Mouse (Mus musculus) cortical plate, adult 2 months (tissue): ENCODE data around the gene Topbp1. TPM values are rescaled to one million over a fixed set of nuclear protein-coding genes. Genes with fewer than 3 reads are reported as not detected.

ENCODE experiments used
- H3K27ac ChIP-seq: fragments of 200-500 bp; 2 replicates; pipeline ENCODE4 v1.5.1; 2012; ENCODE audit warnings: low read length, control low read depth, inconsistent platforms; ENCODE audit not compliant: insufficient read depth
- H3K4me1 ChIP-seq: fragments of 200-500 bp; 2 replicates; pipeline ENCODE4 v1.6.1; 2011; ENCODE audit warnings: low read length; ENCODE audit not compliant: control insufficient read depth, insufficient read depth
- H3K4me3 ChIP-seq: fragments of 200-500 bp; 2 replicates; pipeline ENCODE4 v1.5.1; 2011; ENCODE audit warnings: mild to moderate bottlenecking, low read length, control low read depth; ENCODE audit not compliant: insufficient read depth
- CTCF ChIP-seq: fragments of 200-500 bp; IDR thresholded peaks from 2 replicates; pipeline ENCODE4 v1.5.1; 2011; ENCODE audit warnings: mild to moderate bottlenecking, control low read depth, low read length; ENCODE audit not compliant: insufficient read depth; ENCODE audit errors: extremely low read depth
- POLR2A ChIP-seq: fragments of 200-500 bp; IDR thresholded peaks from 2 replicates; pipeline ENCODE4 v1.6.1; 2011; ENCODE audit warnings: mild to moderate bottlenecking, low read length, control low read depth; ENCODE audit not compliant: insufficient read depth; ENCODE audit errors: extremely low read depth
- polyA plus RNA-seq: library from polyadenylated mRNA; depleted of rRNA; stranded (reverse); fragments of >200 nt; gene quantifications from 2 replicates; pipeline ENCODE4 v1.2.3, GENCODE M21; 2012; rRNA removed

The Topbp1 gene
- polyA plus RNA-seq, 1 experiment, result 12.2 TPM

DNA sequence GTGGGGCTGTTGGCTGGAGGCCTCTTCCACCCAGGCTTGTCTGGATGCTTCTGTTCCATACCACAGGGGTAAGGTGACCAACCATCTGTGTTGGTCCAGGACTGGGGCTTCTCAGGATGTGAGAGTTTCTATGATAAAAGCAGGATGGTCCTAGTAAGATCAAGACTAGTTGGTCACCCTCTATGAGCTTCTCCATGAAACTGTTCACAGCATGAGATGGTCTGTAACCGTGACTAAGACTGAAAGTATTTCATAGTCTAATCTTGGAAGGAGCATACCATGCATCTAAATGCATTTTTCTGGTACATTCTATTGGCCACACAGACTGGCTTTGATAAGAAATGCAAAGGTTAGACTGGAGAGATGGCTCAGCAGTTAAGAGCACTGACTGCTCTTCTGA, 78.6 kb downstream of the Topbp1 start:
- Histone ChIP-seq H3K4me3 (no peak overlapping the region), H3K27ac (no peak overlapping the region), H3K4me1 (no peaks in the 10 kb centered on the region)
- TF ChIP-seq POLR2A (no peak), CTCF (no peak)

DNA sequence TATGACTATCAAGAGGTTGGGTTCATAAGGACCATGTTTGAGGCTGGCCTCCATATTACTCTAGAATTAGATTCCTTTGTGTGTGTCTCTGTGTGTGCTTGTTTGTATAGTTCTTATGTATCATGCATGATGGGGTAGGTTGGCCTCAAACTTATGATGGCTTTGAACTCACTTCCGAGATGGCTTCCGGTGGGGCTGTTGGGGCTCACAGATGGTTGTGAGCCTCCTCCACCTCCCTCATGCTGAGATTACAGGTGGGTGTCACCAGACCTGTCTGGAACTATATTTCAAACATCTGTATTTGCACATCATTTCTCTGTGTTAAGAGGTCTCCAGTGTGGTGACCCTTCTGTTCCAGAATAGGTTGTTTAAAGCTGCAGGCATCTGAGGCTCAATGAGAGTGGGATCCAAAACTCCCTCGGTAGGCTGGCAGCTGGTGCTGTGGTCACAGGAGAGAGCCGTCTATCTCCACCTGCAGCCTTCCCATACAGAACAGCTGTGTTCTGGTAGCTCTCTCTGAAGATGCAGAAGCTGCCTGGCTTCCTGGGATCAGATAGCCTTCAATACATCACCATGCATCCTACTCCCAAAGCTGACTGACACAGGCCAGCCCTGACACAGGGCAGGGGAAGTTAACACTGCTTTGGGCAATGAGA, 79.3 kb downstream of the Topbp1 start:
- H3K27ac ChIP-seq, result no peak overlapping the region

DNA sequence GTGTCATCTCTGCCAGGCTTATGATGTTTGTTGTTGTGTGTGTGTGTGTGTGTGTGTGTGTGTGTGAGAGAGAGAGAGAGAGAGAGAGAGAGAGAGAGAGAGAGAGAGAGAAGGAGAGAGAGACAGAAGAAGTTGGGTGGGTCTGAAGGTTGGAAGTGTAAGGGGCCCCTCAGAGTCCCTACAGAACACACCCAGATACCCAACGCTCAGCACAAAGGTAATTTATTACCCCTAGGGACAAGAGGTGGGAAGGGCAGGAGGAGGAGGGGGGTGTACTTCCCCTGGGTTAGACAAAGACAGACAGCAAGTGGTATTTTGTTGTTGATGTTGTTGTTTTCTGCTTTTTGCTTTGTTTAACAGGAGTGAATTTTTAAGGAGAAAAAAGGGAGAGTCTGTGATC, 80.6 kb downstream of the Topbp1 start:
- TF ChIP-seq POLR2A, result no peak
- TF ChIP-seq CTCF, result no peak

More for the DNA sequence above, 79.3 kb downstream of the Topbp1 start:
- TF ChIP-seq POLR2A (no peak), CTCF (no peak)
- Histone ChIP-seq H3K4me3 (no peak overlapping the region), H3K4me1 (no peaks in the 10 kb centered on the region)

DNA sequence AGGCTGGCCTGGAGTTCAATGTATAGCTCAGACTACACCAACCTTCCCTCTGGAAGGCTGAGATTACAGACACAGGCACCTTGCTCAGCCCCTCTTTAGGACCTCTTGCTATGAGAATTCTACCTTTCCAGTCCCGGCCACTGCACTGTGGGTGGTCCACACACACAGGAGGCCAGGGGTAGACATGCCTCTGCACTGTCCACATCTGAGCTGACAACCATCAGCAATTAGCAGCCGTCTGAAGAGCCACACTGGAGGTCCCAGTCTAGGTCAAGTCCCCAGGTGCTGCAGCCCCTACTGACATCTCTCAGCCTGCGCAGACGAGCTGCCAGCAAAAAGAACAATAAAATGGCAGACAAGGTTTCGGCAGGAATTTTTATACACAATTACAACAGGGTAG, 81.6 kb downstream of the Topbp1 start:
- TF ChIP-seq POLR2A (no peak), CTCF (no peak)
- H3K4me1 ChIP-seq, result no peaks in the 10 kb centered on the region

More for the DNA sequence above, 80.6 kb downstream of the Topbp1 start:
- Histone ChIP-seq H3K4me3 (no peak overlapping the region), H3K4me1 (no peaks in the 10 kb centered on the region), H3K27ac (no peak overlapping the region)

DNA sequence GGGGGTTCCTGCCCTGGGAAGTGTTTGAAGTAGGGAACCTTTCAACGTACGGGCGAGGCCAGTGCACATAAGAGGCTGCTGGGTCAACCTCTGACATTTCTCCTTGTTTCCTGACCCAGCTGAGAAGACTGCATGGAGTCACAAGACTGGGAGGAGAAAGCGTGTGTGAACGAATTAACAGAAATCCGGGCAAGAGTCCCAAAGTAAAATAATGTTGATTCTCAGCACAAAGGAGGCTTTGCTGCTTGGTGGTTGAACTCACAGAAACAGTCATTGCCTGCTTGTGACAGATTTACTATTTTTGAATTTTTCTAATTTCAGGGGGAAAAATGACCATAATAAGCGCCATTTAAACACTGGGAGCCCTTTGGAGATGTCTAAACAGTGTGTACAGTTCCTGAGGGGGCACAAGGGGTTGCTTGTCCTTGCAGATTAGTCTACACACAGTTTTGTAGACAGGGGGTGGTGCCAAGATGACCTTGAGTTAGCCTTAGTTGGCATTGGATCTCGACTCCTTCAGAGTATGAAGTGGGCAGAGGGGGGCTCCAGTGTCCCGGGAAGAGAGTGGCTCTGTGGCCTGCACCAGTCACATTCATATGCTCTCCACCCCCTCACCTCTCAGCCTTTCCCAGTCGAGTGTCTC, 82.1 kb downstream of the Topbp1 start:
- no peak overlapping the region for H3K4me3 ChIP-seq
- H3K4me1 ChIP-seq, result no peaks in the 10 kb centered on the region
- no peak for TF ChIP-seq POLR2A
- TF ChIP-seq CTCF, result no peak
- no peak overlapping the region for H3K27ac ChIP-seq

More for the DNA sequence above, 81.6 kb downstream of the Topbp1 start:
- Histone ChIP-seq H3K4me3 (no peak overlapping the region), H3K27ac (no peak overlapping the region)

DNA sequence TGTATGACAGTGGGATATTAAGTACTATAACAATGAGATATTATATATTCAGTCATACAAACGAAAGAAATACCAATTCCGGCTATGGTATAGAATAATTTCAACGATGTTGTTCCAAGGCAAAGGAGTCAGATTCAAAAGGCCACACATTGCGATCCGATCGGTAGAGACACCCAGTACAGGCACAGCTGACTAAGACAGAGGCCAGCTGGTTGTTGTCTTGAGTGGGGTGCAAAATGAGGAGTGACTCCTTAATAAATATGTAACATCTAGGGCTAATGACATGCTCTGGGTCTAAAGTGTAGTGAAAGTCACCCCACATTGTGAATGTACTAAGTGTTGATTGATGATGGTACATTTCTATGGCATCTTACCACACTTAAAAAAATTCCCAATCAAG, 84.2 kb downstream of the Topbp1 start:
- TF ChIP-seq POLR2A (no peak), CTCF (no peak)
- no peak overlapping the region for H3K4me3 ChIP-seq
- no peak overlapping the region for H3K27ac ChIP-seq
- H3K4me1 ChIP-seq, result no peaks in the 10 kb centered on the region

DNA sequence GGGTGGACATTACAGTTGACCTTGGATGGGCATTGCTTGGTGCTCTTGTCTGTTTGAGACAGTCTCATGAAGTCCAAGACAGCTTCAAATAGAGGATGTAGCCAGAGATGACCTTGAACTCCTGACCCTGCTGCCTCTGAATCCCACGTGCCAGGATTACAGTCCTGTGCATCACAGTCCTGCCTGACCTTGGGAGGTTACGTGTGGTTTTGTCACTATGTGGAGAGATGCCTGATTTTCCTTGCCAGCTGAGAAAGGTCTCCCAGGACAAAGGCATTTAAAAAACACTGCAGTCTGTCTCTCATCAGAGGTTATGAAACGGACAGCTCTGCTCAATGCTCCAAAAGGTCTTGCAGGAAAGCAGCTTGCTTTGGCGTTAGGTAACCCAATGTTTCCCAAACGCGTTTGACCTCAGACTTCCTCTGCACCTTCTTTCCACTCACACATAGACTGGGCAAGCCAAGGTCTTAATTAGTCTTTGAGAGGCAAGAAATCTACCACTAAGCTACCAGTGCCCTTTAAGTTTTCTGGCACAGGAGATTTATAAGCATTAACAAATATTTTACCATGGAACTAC, 86.9 kb downstream of the Topbp1 start:
- H3K4me1 ChIP-seq, result no peaks in the 10 kb centered on the region
- H3K4me3 ChIP-seq, result no peak overlapping the region
- no peak overlapping the region for H3K27ac ChIP-seq
- TF ChIP-seq POLR2A (no peak), CTCF (no peak)

DNA sequence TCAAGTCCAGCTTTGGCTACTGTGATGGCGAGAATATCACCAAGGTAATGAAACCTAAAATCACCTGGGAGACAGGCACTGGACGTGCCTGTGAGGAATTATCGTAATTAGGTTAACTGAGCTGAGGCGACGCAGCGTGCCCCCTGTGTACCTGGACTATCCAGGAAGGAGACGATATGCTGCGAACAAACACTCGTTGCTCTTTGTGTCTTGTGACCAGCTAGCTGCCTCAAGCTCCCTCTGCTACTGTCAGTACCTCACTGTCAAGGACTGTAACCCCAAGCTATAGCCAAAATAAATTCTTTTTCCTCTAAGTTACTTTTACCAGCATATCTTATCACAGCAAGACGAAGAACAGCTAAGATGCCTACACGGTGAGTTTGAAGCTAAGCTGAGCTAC, 88.2 kb downstream of the Topbp1 start:
- TF ChIP-seq CTCF, result no peak
- no peak for TF ChIP-seq POLR2A
- no peak overlapping the region for H3K27ac ChIP-seq
- H3K4me3 ChIP-seq, result no peak overlapping the region
- H3K4me1 ChIP-seq, result no peaks in the 10 kb centered on the region

DNA sequence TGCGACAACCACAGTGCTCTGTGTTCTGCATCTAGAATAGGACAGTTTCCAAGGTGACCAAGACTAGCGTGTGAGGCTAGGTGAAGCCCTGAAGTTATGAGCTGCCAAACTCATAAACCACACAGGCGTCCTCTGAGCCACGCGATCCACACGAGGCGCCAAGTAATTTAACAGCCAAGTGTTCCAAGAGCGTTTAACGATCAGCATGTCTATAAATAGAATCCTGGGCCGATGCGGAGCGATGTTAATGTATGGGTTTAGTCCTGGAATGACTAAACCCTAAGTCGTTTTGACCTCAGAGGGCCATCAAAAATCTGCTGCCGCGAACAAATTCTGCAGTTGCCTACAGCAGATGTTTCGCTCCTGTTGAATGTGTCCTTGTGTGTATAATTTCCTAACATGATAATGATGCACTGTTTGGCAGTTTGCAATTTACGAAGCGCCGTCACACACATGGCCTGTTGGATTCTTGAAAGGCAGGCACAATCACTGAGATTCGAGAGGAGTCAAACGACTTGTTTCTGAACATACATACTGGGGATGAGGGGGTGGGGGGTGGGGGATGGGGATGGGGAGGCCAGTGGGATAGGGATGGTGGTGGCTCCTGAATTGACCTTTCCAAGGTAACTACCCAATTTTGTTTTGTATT, 93.6 kb downstream of the Topbp1 start:
- no peak for TF ChIP-seq POLR2A
- TF ChIP-seq CTCF, result no peak
- no peaks in the 10 kb centered on the region for H3K4me1 ChIP-seq
- no peak overlapping the region for H3K27ac ChIP-seq
- H3K4me3 ChIP-seq, result no peak overlapping the region

Other genes starting within 250 kb of the Topbp1 start
- gene Rab6b, start 193.4 kb upstream of the Topbp1 start, polyA plus RNA-seq, result 321 and 328 TPM in 2 replicates
- 32.2 and 35.3 TPM in 2 replicates for gene Srprb, start 103.1 kb upstream of the Topbp1 start, polyA plus RNA-seq
- not detected in 2 replicates for gene Gm20425, start 74.9 kb upstream of the Topbp1 start, polyA plus RNA-seq
- gene Trf, start 74.8 kb upstream of the Topbp1 start, polyA plus RNA-seq, result 328 and 428 TPM in 2 replicates
- gene 1300017J02Rik, start 133 bp upstream of the Topbp1 start, polyA plus RNA-seq, result 0.34 and 1.1 TPM in 2 replicates
- gene Cdv3, start 60.6 kb downstream of the Topbp1 start, polyA plus RNA-seq, result 46.6 and 47.9 TPM in 2 replicates
- 6.5 and 8.3 TPM in 2 replicates for gene Bfsp2, start 175.2 kb downstream of the Topbp1 start, polyA plus RNA-seq